Mouse (Mus musculus) kidney, embryonic 14.5 days (tissue): ENCODE data around the gene Eme2. TPM values are rescaled to one million over a fixed set of nuclear protein-coding genes. Genes with fewer than 3 reads are reported as not detected.
A peak's percentile ranks its signal among the peaks of the same experiment; 100 is the strongest.

ENCODE experiments used
- ATAC-seq: fragments of 200-750 bp; cut with Nextera tagmentation; 2 replicates; pipeline ENCODE4 v1.8.0; 2017; ENCODE audit warnings: moderate number of reproducible peaks, mild to moderate bottlenecking, moderate TSS enrichment, moderate library complexity; ENCODE audit not compliant: low FRiP score, low TSS enrichment
- H3K27ac ChIP-seq: fragments of 300-500 bp; sonication (generic); 2 replicates; pipeline ENCODE4 v1.5.1; 2014; ENCODE audit warnings: low read depth, mild to moderate bottlenecking, low read length, moderate library complexity, mixed read lengths
- H3K27me3 ChIP-seq: fragments of 300-500 bp; sonication (generic); 2 replicates; pipeline ENCODE4 v1.6.1; 2014; ENCODE audit warnings: mild to moderate bottlenecking, low read length; ENCODE audit not compliant: control insufficient read depth, insufficient read depth
- H3K36me3 ChIP-seq: fragments of 300-500 bp; sonication (generic); 2 replicates; pipeline ENCODE4 v1.6.1; 2014; ENCODE audit warnings: low read length, mixed read lengths; ENCODE audit not compliant: control insufficient read depth, insufficient read depth
- H3K4me1 ChIP-seq: fragments of 300-500 bp; sonication (generic); 2 replicates; pipeline ENCODE4 v1.6.1; 2014; ENCODE audit warnings: low read length, mixed read lengths; ENCODE audit not compliant: control insufficient read depth, insufficient read depth
- H3K4me2 ChIP-seq: fragments of 300-500 bp; sonication (generic); replicated peaks from 2 replicates; pipeline ENCODE4 v1.6.1; 2014; ENCODE audit warnings: low read depth, mild to moderate bottlenecking, low read length
- H3K4me3 ChIP-seq: fragments of 300-500 bp; sonication (generic); 2 replicates; pipeline ENCODE4 v1.5.1; 2014; ENCODE audit warnings: mild to moderate bottlenecking, low read length
- H3K9ac ChIP-seq: fragments of 300-500 bp; sonication (generic); 2 replicates; pipeline ENCODE4 v1.6.1; 2014; ENCODE audit warnings: low read depth, mild to moderate bottlenecking, low read length, moderate library complexity
- H3K9me3 ChIP-seq: fragments of 300-500 bp; sonication (generic); 2 replicates; pipeline ENCODE4 v1.6.1; 2016; ENCODE audit warnings: low read length; ENCODE audit not compliant: control insufficient read depth
- WGBS: fragments of 180-500 bp; shearing (Covaris S2); extraction: QIAGEN DNeasy Blood & Tissue Kit; methylation state at CpG from one replicate; pipeline ENCODE4 v1.1.7; 2014; 5-methylcytosine and 5-hydroxymethylcytosine counted together
- polyA plus RNA-seq: library from polyadenylated mRNA; unstranded; fragments of >200 nt; fragmentation: Nextera tagmentation; extraction: Ambion mirVana; gene quantifications from 2 replicates; pipeline ENCODE4 v1.2.1, GENCODE M21; 2014

Eme2 gene
- polyA plus RNA-seq, 1 experiment from 2014 or later, result 25.2 TPM

DNA sequence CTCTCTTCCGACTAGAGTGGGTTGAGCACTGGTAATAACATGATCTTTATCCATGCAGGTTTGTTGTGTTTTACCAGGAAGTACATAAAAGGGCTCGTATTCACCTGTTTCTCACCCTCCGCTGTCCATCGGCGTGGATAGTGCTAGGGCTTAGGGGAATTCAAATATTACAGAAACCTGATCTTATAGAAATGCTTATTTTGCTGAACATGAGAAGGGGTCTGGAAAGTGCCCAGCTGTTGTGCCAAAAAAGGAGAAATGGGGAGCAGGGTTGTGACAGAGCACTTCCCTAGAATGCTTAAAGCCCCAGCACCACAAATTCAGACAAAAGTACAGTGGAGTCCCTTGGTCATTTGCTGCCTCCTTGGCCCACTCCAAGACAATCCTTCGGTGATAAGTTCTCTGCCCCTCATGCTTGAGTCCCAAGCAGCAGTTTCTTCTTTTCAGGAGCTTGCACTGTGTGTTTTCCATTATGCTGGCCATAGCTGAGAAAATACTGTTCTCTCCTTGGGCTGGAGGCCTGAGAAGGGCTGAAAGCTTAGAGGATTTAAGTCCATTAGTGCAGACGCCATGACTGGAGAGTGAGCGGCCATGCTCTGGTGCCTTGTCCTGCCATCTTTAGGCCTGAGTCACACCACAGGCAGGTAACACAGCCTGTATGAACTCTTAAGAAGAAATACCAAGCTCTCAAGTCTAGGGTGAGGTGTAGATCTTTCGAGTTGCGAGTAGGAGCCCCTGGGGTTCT, 43.3 kb downstream of the Eme2 start:
- peaks cover 8% of the 10 kb centered on the region; the same call in 1 of the 2 replicates for H3K36me3 ChIP-seq
- peaks cover 11% of the 10 kb centered on the region for H3K4me1 ChIP-seq
- no peak overlapping the region for H3K27ac ChIP-seq
- WGBS, result 67% methylated on average over 10 of the region's 10 CpGs
- no peak for ATAC-seq
- peak overlapping the region; percentile 85 for H3K4me3 ChIP-seq
- peaks cover 4% of the 10 kb centered on the region; the same call in 1 of the 2 replicates for H3K27me3 ChIP-seq
- peak overlapping the region; percentile 87 for H3K4me2 ChIP-seq
- H3K9ac ChIP-seq, result peak overlapping the region; percentile 81; the same call in 1 of the 2 replicates
- H3K9me3 ChIP-seq, result no peaks in the 10 kb centered on the region

DNA sequence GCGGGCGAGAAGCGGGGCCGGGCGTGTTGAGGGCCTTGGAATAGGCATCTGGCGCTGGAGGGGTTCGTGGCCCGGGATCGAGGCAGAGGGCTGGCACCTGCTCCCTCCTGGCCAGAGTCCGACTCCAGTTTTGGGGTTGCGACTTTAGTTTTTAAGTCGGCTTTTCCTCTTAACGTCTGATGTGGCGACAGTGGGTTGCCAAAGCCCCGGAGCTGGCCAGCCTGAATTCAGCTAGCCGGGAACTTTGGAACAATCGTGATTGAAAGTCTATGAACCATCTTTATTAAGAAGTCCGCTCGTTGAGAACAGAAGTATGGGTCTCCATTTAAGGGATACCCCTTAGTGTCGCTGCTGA, 44.1 kb downstream of the Eme2 start:
- H3K9me3 ChIP-seq, result no peaks in the 10 kb centered on the region
- peaks cover 11% of the 10 kb centered on the region for H3K4me1 ChIP-seq
- peaks cover 4% of the 10 kb centered on the region; the same call in 1 of the 2 replicates for H3K27me3 ChIP-seq
- peak overlapping the region; percentile 85 for H3K4me3 ChIP-seq
- peak overlapping the region; percentile 81 for H3K9ac ChIP-seq
- ATAC-seq, result no peak
- H3K27ac ChIP-seq, result 0 out of 2 replicates have a peak overlapping the region, but pooled peaks have one; percentile 32
- H3K4me2 ChIP-seq, result peak overlapping the region; percentile 87
- peaks cover 8% of the 10 kb centered on the region; the same call in 1 of the 2 replicates for H3K36me3 ChIP-seq
- 2% methylated on average over 20 of the region's 20 CpGs for WGBS

DNA sequence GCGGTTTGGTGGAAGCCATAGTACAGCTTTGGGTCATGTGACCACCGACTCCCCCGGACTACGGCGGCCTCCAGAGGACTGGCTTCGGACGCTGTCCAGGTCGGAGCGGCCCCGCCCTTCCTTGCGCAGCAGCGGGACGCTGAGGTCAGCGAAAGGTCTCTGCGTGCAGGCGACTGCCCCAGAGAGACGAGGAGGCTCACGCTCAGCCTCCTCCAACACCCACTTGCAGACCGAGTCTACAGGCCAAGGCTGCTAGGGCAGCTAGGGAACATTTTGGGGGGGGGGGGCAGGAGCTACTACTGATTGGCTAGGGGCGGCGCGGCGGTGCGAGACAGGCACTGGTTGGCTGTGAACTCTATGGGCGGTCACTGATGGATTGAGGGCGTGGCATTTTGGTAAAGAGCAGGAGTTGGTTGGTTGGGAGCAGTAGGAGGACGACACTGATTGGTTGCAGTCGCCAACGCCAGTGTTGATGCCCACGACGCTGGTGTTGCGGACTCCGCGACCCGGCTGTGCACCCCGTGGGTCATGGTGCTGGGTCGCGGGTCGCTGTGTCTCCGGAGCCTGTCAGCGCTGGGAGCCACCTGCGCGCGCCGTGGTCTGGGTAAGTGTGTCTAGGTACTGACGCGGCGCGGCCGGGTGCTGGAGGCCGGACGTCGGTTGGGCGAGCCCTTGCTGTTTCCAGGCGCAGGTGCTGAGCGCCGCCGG, 44.7 kb downstream of the Eme2 start, which contains the start of gene Fahd1:
Fahd1 (minus strand) TSS at position 300 of the 708 bp plus-strand sequence.
- peak within 1 kb of the TSS; percentile 87 for H3K4me2 ChIP-seq
- peak within 1 kb of the TSS; percentile 81 for H3K9ac ChIP-seq
- under 1% methylated on average over 57 of the region's 58 CpGs for WGBS
- peaks cover 8% of the 10 kb centered on the region; the same call in 1 of the 2 replicates for H3K27me3 ChIP-seq
- H3K9me3 ChIP-seq, result no peaks in the 10 kb centered on the region
- peak within 1 kb of the TSS; percentile 96 for H3K27ac ChIP-seq
- H3K36me3 ChIP-seq, result peaks cover 8% of the 10 kb centered on the region; the same call in 1 of the 2 replicates
- peak within 1 kb of the TSS; percentile 85 for H3K4me3 ChIP-seq
- ATAC-seq, result peak; percentile 99
- H3K4me1 ChIP-seq, result peaks cover 11% of the 10 kb centered on the region

DNA sequence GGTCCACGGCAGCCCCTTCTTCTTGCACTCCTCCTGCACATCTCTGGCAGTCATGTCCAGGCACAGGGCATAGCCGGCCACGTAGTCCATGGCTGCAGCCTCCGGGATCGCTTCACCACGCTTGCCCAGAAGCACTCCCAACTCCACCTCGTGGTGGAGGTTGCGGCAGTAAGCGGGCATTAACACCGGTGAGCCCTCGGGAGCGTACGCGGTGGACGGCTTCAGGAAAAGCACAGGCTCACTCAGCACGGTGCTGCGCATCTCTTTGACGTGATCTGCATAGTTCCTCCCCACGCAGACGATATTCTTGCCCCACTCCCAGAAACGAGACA, 45.2 kb downstream of the Eme2 start:
- Histone ChIP-seq H3K9me3 (no peaks in the 10 kb centered on the region), H3K36me3 (peaks cover 8% of the 10 kb centered on the region; the same call in 1 of the 2 replicates), H3K27ac (peak overlapping the region; percentile 96), H3K4me3 (peak overlapping the region; percentile 85), H3K9ac (peak overlapping the region; percentile 81), H3K4me1 (peaks cover 11% of the 10 kb centered on the region), H3K4me2 (peak overlapping the region; percentile 84), H3K27me3 (peaks cover 8% of the 10 kb centered on the region; the same call in 1 of the 2 replicates)
- peak; percentile 63; the same call in 1 of the 2 replicates for ATAC-seq
- WGBS, result 1% methylated on average over 21 of the region's 21 CpGs

DNA sequence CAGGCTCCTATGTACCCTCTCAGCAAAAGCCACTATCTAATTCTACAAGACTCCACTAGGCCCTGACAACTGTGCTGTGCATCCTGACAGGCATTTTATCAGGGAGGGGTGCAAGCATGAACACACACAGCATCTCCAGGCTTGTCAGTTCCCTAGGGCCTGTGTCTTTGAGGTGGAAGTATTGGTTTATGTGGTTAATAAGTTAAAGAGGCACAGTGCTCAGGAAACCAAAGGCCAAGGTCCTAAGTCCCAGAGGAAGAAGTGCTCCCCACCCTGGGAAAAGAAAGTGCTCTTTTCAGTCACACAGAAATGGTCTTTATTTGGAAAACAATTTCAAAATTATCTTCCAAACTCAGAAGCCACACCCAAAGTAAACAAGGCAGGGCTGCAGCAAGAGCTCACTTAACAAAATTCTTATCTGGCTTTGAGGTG, 46.3 kb downstream of the Eme2 start:
- peaks cover 2% of the 10 kb centered on the region; the same call in 1 of the 2 replicates for H3K36me3 ChIP-seq
- no peak for ATAC-seq
- no peak overlapping the region; the same call in 1 of the 2 replicates for H3K9ac ChIP-seq
- H3K4me2 ChIP-seq, result peak overlapping the region; percentile 84
- peak overlapping the region; percentile 85 for H3K4me3 ChIP-seq
- H3K27ac ChIP-seq, result no peak overlapping the region
- H3K27me3 ChIP-seq, result peaks cover 8% of the 10 kb centered on the region; the same call in 1 of the 2 replicates
- H3K4me1 ChIP-seq, result peaks cover 11% of the 10 kb centered on the region
- H3K9me3 ChIP-seq, result no peaks in the 10 kb centered on the region

DNA sequence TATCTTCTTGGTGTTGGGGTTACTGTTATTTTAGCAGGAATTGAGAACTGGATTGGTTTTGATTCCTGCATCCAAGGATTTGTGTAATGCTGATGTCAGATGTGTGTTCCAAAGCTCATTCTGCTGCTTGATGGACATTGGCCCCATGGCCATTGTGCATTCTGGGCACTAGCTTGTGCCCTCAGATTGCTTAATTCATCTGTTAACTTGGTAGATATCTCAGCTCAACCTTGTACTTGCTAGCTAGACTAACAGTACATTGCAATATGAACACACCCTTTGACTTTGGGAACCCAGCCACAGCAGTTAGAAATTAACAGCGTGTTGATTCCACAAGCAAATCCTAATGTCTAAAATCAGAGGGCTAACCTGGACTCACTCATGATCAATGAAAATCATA, 47.5 kb downstream of the Eme2 start:
- Histone ChIP-seq H3K4me2 (no peak overlapping the region), H3K27ac (no peak overlapping the region), H3K27me3 (peaks cover 8% of the 10 kb centered on the region; the same call in 1 of the 2 replicates), H3K4me3 (no peak overlapping the region), H3K9ac (no peak overlapping the region), H3K36me3 (no peaks in the 10 kb centered on the region), H3K9me3 (no peaks in the 10 kb centered on the region), H3K4me1 (peaks cover 11% of the 10 kb centered on the region)
- WGBS, result 89% methylated on average over 1 of the region's 1 CpGs
- ATAC-seq, result no peak

DNA sequence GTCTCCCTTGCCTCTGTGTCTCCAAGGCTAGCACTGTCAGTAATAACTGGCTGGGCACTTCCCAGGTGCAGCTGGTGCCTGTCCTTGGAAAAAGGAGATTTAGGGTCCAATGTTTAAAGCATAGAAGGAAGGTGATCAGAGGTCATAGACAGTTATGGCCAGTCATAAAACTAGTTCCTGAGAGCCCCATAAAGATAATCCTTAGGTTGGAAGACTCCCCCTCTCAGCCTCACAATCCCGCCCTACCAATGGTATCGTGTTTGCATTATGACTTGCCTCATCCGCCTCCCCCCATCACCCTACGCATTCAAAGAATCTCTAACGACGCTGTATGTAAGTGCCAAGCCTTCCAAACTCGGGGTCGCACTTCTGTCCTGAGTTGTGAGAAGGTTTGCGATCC, 50.4 kb downstream of the Eme2 start:
- Histone ChIP-seq H3K4me1 (0 out of 2 replicates have a peak, but pooled peaks cover 4% of the 10 kb centered on the region), H3K27me3 (peaks cover 4% of the 10 kb centered on the region; the same call in 1 of the 2 replicates), H3K27ac (no peak overlapping the region), H3K36me3 (no peaks in the 10 kb centered on the region), H3K4me2 (no peak overlapping the region), H3K9ac (no peak overlapping the region), H3K4me3 (no peak overlapping the region), H3K9me3 (no peaks in the 10 kb centered on the region)
- WGBS, result 15% methylated on average over 9 of the region's 9 CpGs
- ATAC-seq, result no peak

DNA sequence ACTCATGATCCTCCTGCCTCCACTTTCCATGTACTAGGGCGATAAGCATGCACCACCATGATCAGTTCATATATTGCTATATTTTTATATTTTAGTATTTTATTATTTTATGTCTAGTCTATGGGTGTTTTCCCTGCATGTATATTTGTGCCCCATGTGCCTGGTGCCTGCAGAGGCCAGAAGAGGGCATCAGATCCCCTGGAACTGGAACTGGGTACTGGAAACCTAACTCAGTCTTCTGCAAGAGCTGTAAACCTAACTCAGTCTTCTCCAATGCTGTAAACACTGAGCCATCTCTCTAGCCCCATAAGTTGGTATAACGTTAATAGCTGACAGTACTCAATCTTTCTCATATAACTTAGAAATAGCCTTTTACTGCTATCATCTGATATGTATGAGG, 52.3 kb downstream of the Eme2 start:
- no peak overlapping the region for H3K9ac ChIP-seq
- ATAC-seq, result no peak
- H3K36me3 ChIP-seq, result no peaks in the 10 kb centered on the region
- no peak overlapping the region for H3K4me2 ChIP-seq
- 59% methylated on average over 2 of the region's 2 CpGs for WGBS
- H3K27me3 ChIP-seq, result peaks cover 4% of the 10 kb centered on the region; the same call in 1 of the 2 replicates
- no peak overlapping the region for H3K27ac ChIP-seq
- H3K4me3 ChIP-seq, result no peak overlapping the region
- no peaks in the 10 kb centered on the region for H3K9me3 ChIP-seq
- H3K4me1 ChIP-seq, result no peaks in the 10 kb centered on the region
